Mouse (Mus musculus) c-Kit-negative CD71-positive TER-119-positive erythroid progenitor cells, embryonic 14.5 days (primary cell): ENCODE results near the gene Olfr1196.
"Not testable (repeated sequence)": the region's sequence is repeated elsewhere in the genome, so short reads cannot be mapped to it uniquely, and the experiment has no call there.

ENCODE experiments used
- DNase-seq: peaks from one replicate; pipeline ENCODE4 v3.0.0-alpha.2; 2013; ENCODE audit warnings: low read depth, low spot score

Gene Olfr1196

DNA sequence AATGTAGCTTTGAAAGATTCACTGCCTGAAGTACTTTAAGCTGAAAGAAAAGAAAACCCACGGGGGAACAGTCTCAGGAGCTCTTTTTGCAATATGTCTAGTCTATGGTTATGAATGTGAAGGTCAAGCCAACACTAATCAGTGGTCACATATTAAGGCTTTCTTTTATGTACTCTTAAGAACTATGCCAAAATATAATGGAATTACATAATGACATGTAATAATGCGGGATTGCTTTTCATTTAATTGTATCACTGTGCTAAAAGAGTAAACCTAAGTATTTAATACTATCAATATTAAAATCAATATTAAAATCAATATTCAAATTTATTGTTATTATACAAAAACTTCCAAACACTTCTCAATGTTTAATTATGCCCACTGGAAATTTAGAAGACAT, at the start of gene Olfr1196:
TSS of gene Olfr1196 (minus strand) at position 101 of the 400 bp plus-strand sequence.
- DNase-seq = no peak

DNA sequence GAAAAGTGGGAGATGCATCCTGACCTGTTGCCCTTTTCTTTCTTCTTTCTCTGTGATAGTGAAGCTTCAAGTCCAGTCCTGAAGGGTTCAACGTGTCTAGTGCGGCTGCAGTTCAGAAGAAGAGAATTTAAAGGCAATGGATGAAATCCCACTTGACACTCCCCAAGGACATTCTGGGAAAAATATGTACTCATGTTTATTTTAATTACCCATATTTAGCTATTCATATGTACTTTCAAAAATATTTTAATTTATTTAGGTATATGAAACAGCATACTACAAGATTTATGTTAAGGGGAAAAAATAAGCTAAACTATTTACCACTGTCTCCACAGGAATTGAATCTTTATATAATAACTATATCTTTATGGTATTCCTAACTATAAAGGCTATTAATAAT, 46.9 kb upstream of the Olfr1196 start, which contains the start of gene Olfr1198:
TSS of gene Olfr1198 (minus strand) at position 101 of the 400 bp plus-strand sequence.
- no peak for DNase-seq

DNA sequence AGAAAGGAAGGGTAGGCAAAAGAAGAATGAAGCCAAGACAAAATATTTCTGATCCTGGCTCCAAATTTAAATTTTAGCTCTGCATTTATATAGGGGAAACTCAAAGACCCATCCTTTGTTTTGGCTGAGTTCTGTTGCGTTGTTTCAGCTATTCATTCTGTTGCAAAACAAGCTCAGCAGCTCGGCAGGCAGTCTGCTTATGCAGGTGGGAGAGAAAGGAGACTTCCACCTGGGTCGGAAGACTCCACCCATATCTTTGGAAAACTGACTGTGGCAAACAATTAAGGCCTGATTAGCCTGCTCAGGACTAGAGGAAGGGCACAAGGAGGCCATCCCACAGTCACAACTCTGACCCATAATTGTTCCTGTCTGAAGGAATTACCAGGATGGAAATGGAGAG, 39.0 kb upstream of the Olfr1196 start:
- no peak for DNase-seq

DNA sequence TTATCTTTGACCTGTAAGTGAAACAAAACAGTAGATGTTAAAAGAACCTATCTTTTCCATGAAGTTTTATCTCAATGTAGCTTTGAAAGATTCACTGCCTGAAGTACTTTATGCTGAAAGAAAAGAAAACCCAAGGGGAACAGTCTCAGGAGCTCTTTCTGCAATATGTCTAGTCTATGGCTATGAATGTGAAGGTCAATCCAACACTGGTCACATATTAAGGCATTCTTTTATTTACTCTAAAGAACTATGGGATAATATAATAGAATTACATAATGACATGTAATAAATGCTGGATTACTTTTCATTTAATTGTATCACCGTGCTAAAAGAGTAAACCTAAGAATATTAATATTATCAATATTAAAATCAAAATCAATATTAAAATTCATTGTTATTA, 27.9 kb upstream of the Olfr1196 start, which contains the start of gene Olfr1197:
TSS of gene Olfr1197 (minus strand) at position 101 of the 400 bp plus-strand sequence.
- no peak for DNase-seq

DNA sequence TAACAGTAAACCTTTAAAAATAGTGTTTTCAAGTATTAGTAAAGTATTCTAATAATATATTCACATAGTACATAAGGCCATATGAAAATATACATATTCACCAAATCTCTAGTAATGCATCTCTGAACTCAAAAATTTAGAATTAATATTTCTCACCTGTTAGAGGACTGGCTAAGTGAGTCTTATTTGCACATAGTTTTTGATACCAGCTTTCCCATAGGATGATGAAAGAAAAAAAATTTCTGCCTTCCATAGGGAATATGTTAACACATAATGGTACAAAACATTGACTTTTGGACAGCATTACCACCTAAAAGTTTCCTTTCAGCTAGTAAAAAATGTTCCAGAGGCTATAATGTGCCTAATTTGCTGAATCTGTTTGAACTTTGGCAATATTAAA, 15.3 kb downstream of the Olfr1196 start, which contains the start of gene Olfr1195:
TSS of gene Olfr1195 (minus strand) at position 101 of the 400 bp plus-strand sequence.
- DNase-seq = no peak

DNA sequence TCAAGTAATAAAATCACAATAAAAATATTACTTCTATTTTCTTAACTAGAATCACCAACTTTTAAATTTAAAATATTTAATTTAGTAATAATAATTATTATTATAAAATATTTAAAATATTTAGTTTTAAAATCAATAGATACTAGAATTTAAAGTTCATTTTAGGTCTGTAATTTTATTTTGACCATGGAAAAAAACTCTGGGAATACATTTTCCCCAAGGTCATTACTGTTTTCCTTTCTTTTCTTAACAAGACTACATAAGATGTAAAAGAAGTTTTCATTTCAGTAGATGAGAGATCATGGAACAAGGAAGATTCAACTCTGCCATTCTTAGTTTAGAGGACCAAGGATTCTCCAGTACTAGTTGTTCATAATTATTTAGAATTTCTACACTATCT, 29.1 kb downstream of the Olfr1196 start, which contains the start of gene Olfr1193:
TSS of gene Olfr1193 (plus strand) at position 301 of the 400 bp plus-strand sequence.
- DNase-seq = not testable (repeated sequence)

DNA sequence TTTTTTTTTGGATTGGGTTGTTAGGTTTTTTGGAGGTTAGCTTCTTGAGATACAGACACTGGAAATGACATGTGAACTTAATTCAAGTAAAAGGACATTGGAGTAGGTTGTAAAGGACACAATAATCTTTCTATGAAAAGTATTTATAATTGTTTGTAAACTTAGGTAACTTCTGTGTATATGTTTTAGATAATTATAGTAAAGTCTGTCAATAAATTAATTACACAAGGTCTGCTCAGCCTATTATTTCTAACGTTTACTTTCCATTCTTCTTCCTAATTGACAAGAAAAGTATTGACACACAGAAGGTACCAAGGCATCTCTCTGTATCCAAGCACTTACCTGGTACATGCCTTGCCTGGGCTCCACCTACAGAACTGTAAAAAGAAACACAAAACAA, 56.2 kb downstream of the Olfr1196 start, which contains the start of gene Olfr1192-ps1:
TSS of gene Olfr1192-ps1 (plus strand) at position 301 of the 400 bp plus-strand sequence.
- DNase-seq = no peak
